Mouse (Mus musculus): ENCODE data around the gene Hjurp.
A peak's percentile ranks its signal among the peaks of the same experiment; 100 is the strongest.
"Not testable (repeated sequence)": the region's sequence is repeated elsewhere in the genome, so short reads cannot be mapped to it uniquely, and the experiment has no call there.

Gene Hjurp

DNA sequence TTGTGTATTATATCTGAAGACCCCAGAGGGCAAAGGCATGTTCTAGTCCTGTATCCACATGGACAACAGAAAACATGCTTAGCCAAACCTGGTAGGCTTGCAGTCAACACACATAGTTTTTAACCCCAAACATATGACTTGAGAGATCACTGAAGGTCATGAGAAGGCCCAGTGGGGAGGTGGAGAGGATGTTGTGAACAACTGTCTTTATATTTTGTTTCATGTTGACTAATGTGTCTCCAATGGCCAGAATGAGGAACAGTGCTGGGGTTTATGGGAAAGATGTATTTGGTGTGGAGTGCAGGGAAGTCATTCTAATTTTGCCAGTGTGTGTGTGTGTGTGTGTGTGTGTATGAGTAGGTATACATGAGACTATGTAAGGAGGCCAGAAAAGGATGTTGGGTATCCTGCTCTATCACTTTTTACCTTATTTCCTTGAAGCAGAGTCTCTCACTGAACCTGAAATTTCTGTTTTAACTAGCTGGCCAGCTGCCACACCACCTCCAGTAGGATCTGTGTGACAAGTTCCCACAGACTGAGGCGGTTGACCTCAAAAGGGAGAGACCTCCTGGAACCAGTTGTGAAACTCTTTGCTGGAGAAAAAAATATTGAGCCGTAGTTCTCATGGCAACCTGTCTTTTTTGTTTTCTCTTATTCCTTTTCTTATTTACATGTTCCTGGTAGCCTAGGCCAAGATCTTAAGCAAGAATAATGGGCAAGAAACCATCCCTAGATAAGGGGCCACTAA, 53.2 kb downstream of the Hjurp start:
- DNase-seq (ENCODE audit: extremely low spot score) = no peak

DNA sequence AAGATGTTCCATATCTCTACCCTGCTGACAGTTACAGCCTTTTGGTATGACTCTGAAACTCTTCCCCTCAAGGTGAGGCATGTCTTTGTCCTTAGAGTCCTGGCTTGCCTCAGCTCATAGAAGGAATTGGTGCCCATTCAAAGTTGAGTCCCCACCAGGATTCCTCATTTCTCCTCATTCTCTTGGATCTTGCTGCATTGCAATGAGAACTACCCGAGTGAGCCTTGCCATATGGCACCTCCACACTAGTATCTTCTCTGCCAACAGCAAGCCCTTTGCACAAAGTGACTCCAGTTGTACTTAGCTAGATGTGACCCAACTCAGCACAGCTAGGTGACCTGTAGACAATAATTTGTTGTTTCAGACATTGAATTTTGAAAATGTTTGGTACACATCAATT, 53.8 kb downstream of the Hjurp start:
- no peak for DNase-seq (ENCODE audit: extremely low spot score)

DNA sequence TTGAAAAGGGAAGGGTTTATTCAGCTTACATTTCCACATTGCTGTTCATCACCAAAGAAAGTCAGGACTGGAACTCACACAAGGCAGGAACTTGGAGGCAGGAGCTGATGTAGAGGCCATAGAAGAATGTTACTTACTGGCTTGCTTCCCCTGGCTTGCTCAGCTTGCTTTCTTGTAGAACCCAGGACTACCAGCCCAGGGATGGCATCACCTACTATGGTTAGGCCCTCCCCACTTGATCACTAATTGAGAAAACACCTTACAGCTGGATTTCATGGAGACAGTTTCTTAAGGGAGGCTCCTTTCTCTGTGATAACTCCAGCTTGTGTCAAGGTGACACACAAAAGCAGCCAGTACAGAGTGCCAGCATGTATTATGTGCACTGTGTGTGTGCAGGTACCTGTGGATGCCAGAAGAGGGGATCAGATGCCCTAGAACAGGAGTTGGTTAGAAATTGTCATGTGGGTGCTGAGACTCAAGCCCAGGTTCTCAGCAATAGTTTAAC, 54.4 kb downstream of the Hjurp start:
- DNase-seq (ENCODE audit: extremely low spot score) = not testable (repeated sequence)

DNA sequence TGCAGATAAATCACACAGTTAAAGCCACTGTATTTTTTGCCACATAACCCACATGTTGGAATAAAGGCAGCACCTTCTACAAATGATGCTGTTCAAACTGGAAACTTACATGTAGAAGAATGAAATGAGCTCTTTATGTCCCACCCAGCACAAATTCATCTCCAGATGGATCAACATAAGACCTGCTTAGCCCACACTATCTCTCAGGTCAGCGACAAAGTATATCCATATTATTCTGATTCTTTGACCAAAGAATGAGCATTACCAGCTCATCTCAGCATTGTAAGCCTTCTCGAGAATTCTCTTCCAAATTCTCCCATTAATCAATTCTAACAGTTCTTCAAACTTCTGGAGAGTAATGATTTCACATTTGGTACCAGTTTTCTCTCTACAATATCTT, 55.2 kb downstream of the Hjurp start:
- DNase-seq (ENCODE audit: extremely low spot score) = no peak

DNA sequence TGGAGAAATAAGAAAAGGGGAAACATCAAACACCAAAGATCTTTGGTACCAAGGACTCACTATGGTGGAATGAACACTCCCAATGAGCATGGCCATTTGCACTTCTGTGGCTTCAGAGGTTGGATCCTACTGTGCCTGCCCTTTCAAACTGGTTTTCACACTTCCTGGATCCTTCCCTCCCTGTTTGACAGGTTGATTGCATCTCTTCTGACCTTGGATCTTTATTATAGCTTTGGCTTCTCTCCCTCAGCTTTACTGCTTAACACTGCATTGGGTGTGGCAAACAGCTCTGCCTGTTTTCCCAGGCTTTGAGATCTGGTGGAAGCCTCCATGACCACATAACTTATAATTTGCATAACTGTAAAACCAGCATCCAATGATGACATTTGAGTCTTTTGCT, 57.1 kb downstream of the Hjurp start:
- peak; percentile 19 for DNase-seq (ENCODE audit: extremely low spot score)

DNA sequence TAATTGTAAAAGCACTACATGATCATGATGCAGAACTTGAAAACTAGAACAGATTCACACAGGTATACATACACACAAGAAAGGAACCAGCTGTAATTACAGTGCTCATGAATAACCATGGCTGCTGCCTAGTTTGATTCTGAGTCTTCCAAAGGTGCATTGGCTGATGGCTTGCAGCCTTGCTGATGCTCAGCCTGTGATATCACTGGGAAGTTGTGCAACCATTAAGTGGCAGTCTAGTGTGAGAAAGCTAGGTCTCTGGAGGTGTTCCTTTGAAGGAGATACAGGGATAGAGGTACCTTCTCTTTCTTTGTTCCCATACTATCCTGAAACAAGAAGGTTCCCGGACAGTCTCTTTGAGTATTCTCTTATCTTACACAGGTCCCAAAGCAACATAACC, 58.4 kb downstream of the Hjurp start:
- DNase-seq (ENCODE audit: extremely low spot score) = no peak

DNA sequence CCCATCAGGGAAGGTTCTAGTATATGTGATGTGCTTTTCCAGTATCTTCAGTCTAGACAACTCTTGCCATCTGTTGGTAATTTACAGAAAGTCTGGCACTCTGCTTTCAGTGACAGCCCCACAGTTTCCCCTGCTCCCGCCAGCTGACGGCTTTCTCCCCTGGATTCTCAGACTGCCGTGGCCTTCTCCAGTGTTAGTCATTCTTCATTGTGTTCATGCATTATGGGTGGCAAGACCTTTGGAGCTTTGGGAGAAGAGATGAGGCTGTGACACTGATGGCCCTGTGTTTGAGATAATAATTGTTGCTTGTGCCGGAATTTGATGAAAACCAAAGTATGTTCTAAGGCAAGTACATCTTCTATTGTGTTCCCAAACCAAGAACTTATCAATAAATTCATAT, 58.8 kb downstream of the Hjurp start:
- DNase-seq (ENCODE audit: extremely low spot score) = peak; percentile 15

DNA sequence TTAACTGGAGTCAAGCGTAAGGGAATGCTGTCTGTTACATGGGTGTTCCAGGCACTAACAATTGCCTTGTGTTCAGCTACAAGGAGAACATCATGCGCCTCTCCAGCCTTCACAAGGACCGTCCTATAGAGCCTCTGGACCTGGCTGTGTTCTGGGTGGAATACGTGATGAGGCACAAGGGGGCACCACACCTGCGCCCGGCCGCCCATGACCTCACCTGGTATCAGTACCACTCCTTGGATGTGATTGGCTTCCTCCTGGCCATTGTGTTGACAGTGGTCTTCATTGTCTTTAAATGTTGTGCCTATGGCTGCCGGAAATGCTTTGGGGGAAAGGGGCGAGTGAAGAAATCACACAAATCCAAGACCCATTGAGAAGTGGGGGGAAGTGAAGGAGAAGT, 59.4 kb downstream of the Hjurp start:
- peak; percentile 22 for DNase-seq (ENCODE audit: extremely low spot score)

DNA sequence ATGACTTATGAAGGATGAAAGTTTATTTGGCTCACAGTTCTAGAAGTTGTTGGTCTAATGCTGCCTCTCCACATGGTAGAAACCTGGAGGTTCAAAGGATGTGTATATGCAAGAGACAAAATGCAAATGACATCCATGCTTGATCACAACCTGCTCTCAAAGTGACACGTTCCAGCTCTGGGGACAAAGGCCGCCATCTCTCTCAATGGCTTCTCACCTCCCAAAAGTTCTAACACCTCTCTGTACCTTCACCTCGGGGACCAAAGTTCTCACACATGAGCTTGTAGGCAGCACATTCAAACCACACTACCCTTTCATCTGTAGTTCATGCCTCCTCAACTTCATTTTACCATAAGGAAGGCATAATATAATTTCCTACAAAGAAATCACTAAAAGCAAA, 59.9 kb downstream of the Hjurp start:
- peak; percentile 1 for DNase-seq (ENCODE audit: extremely low spot score)

DNA sequence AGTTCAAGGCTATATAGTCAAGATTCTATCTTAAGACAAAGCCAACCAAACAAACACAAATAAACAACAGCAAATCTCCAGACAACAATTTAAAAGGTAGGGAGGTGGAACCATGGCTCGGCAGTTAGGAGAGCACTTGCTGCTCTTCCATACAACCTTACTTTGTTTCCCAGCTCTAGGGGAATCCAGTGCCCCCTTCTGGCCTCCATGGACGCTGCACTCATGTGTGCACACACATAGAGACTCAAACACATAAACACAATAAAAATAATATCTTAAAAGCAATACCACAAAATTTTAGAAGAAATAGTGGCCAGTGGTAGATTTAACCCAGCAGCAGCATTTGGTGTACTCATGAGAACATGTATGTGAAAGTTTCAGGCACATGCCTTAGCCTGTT, 60.3 kb downstream of the Hjurp start:
- DNase-seq (ENCODE audit: extremely low spot score) = peak; percentile 17

DNA sequence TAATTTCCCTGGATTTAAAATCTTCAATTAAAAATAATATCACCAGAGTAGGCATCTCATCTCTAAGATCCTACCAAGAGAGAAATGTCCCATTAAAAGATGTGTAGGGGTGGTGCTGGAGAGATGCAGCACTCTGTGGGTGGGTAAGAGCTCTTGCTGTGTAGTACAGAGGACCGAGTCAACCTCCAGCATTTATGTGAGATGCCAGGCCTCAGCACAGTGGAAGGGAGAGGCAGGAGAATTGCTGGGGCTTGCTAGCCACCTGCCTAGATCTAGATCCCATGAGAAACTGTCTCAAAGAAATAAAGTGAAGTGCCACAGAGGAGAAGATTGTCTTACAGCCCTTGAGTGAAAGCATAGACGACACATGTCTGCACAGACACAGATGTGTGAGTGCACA, 60.9 kb downstream of the Hjurp start:
- DNase-seq (ENCODE audit: extremely low spot score) = peak; percentile 8

DNA sequence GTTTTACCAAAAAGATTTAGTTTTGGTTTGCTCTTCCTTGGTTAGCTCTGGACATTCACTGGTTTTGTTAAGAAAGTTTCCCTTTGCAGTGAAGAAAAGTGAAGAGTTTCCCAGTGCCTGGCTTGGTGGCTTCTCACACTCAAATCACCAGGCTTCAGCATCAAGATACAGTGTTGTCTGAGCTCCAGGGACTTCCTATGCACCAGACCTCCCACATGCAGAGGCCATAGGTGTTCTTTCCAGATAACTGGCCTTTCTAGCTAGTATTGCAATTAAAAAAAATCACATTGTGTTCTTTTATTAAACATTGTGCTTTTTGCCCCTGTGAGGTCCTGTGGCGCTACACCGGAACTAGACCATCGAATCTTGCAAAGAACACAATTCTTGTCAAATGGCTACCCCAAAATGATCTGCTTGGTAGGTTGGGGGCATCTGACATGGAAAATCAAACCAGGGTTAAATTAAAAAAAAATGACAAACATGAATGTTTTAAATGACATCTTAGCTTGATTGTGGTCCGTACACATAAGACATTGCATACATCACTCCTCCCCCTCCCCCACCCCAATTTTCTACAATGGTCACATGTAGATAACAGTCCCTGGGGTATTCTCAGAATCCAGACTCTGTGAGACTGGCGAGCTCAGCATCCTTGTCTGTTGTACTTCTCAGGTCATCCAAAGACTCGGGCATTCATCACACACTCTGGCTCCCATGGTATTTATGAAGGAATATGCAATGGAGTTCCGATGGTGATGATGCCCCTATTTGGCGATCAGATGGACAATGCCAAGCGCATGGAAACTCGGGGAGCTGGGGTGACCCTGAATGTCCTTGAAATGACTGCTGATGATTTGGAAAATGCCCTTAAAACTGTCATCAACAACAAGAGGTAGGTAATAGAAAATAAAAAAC, 61.7 kb downstream of the Hjurp start:
- DNase-seq (ENCODE audit: extremely low spot score) = peak; percentile 10

DNA sequence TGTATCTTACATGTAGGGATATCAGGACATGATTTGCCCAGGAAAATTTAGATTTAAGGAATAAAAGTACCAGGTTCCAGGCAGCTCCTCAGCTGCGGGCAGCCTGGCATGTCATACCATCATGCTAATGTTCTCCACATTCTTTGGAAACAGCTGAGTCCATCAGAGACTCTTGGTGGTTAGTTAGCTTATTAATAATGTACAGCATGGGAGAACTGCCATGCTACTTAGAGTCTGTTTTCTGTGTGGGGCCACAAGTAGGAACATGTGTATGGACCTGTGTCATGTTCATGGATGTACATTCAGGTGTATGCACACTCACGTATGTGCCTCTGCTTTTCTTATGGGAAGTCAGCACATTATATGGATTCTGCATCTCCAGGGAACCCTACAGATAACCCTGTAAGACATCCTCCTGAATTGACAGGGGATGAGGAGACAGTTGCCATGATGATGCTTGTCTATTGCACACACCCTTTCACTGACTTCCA, 62.9 kb downstream of the Hjurp start:
- no peak for DNase-seq (ENCODE audit: extremely low spot score)

DNA sequence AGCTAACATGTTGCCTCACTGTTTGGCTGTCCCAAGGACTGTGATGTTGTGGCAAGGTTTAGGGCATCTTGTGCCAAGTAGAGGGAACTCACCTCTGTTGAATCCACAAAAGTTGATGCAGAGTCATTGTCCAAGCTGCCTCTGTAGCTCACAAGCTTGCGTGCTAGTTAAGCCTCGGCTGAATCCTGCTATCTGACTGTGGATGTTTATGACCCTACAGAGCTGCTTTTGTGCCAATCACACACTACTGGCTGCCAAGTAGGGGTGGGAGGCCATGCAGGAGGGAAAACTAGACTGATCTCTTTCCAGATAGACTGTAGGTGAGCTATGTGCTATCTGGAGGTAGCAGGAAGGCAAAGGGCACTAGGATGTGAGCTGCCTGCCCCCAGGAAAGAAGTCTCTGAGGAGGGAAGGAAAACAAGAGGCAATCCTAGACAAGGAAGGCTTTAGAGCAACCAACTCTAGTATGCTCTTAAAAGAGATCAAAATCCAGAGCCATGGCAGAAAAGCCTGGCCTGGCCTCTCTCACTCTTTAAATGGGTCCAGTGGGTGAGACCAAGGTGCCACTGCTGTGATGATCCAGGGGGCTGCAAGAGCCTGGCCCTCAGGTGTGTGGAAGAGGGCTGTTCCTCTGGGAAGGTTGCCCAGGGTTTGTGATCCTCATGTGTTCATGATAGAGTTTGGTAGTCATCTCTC, 63.5 kb downstream of the Hjurp start:
- peak; percentile 24 for DNase-seq (ENCODE audit: extremely low spot score)

DNA sequence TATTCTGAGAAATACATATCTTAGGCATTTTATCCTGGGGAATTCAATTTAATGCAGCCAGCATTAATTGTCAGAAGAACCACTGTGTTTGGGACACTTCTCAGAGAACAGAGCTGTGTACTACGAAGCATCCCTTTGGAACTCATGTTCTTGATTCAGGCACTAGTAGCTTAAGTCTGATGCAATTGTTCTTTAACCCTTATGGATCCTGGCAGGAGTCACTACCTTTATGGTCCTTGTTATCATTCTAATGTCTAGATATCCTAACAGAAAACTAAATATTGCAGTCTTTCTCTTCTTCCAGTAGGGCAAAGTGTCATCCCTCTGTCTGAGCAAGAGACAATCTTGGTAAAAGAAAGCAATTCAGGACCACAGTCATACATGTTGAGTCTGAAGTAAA, 64.4 kb downstream of the Hjurp start:
- no peak for DNase-seq (ENCODE audit: extremely low spot score)
